Mouse (Mus musculus) C2C12 (cell line): ENCODE measurements at regions not wholly inside any gene's neighbourhood (a gene's known extent, or its start where the extent isn't known, plus 50 kb on each side); places are given as distances from the start of the nearest gene placed in this dataset.

Experiments
- CTCF ChIP-seq: IDR thresholded peaks from one replicate; pipeline ENCODE4 v1.5.1; 2011; ENCODE audit not compliant: control insufficient read depth, insufficient read depth, insufficient read length
- FOSL1 ChIP-seq: IDR thresholded peaks from one replicate; pipeline ENCODE4 v1.8.0; 2011; ENCODE audit warnings: mild to moderate bottlenecking, low read length; ENCODE audit not compliant: poor library complexity, insufficient read depth, severe bottlenecking
- MAX ChIP-seq: IDR thresholded peaks from one replicate; pipeline ENCODE4 v1.6.1; 2011; ENCODE audit warnings: mild to moderate bottlenecking, control low read depth
- USF1 ChIP-seq: IDR thresholded peaks from one replicate; pipeline ENCODE4 v1.6.1; 2011; ENCODE audit warnings: low read depth, mild to moderate bottlenecking, control low read depth, moderate library complexity

DNA sequence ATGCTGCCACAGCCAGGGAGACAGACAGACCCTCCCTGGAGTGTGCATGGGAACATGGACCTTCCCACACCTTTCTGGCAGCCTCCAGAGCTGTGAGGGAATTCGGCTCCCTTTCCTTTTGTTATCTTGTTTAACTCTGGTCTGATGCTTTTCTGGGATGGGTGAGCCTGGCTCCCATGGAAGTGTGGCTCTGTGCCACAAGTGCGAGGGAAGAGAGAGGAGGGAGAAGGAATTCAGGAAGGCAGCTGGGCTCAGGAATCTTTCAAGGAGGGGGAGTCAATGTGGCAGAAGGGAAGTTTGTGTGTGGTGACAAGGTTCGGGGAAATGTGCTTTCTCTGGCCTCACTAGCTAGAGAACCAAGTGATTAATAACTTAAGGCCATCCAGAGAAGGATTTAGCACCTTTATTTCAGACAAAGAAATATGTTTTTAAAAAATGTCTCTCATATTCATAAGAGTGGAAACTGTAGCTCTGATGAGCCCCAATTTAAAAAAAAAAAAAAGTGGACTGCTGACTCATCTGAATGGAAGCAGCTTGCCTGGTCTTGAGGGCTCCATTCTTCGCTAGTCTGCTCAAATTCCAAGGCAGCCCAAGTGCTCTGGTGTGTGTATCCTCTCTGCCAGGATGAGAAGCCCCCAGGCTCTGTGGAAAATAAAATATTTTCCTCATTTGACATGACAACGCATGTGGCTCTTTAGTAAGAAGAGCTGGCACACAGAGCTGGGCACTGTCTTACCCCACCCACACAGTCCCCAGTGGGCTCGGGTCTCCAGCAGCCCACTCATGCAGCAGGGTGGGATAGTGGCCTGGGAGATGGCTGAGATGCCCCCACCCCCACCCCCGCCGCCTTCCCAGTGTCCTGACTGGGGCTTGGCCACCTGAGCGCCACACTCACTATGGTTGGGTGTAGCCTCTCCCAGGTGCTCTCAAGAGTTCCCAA lies 129.1 kb downstream of the Gas1 start:
- TF ChIP-seq USF1, result no peak
- no peak for TF ChIP-seq CTCF
- TF ChIP-seq MAX, result no peak
- no peak for TF ChIP-seq FOSL1
